Mouse (Mus musculus): ENCODE data around the gene Gm20388. TPM values are rescaled to one million over a fixed set of nuclear protein-coding genes. Genes with fewer than 3 reads are reported as not detected.

Gene Gm20388
- total and polyA plus RNA-seq, 3 experiments: 0.02 to 0.05 TPM; not detected in 1

DNA sequence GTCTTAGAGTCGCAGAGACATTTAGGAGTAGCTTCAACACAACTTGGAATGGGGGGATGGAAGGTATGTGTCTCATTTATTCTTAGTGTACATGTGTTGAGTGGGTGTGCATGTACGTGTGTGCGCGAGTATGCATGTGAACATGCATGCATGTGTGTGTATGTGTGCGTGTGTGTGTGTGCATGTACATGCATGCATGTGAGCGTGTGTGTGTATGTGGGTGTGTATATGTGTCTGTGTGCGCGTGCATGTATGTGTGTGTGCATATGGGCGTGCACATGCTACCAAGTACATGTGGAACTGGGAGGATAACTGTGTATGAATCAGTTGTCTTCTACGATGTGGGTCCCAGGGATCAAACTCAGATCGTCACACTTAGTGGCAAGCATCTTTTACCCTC, 2826.0 kb downstream of the Gm20388 start:
- no peak overlapping the region; the same call in 1 of the 2 replicates for H3K4me3 ChIP-seq (ENCODE audit: low read depth, low read length)
- peaks cover 96% of the 10 kb centered on the region for H3K27me3 ChIP-seq (ENCODE audit: insufficient read depth, low read length)
- DNase-seq (ENCODE audit: low spot score) (no peak), ATAC-seq (ENCODE audit: extremely low read depth, insufficient number of reproducible peaks, low FRiP score, poor library complexity, severe bottlenecking) (no peak)
- H3K9me3 ChIP-seq (replicated peaks): no peaks in the 10 kb centered on the region
- no peaks in the 10 kb centered on the region for H3K36me3 ChIP-seq (replicated peaks)
- TF ChIP-seq GATA1 (IDR thresholded peaks at IDR 0.05; ENCODE audit: borderline replicate concordance, low read length) (no peak), CTCF (IDR thresholded peaks at IDR 0.05; ENCODE audit: low read depth, low read length) (no peak), POLR2AphosphoS5 (IDR thresholded peaks at IDR 0.05; ENCODE audit: insufficient replicate concordance, low read depth, low read length) (no peak), TAL1 (conservative IDR thresholded peaks at IDR 0.05; ENCODE audit: low read depth, low read length) (no peak), GATA2 (IDR thresholded peaks at IDR 0.05; ENCODE audit: borderline replicate concordance, low read depth, low read length) (no peak)
- peaks cover 52% of the 10 kb centered on the region for H3K4me1 ChIP-seq (ENCODE audit: insufficient read depth, low read depth, low read length)

DNA sequence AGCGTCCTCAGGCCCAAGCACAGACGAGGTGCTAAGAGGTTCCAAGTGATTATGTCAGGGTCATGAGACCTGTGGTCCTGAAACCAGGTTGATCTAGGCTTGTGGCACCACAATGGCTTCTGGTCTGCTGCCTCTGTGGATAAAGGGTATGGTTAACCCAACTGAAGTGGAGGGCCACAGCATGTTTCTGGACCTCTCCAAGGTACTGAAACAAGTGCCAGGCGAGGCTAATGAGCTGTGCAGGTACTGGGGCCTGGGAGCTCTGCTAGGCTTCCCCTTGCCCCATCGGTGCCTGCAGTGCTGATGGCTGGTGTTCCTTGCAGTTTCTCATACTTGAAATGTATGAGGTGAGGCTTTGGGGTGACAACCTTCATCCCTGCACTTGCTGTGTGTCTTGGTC, 2826.4 kb downstream of the Gm20388 start:
- ATAC-seq (ENCODE audit: extremely low read depth, insufficient number of reproducible peaks, low FRiP score, poor library complexity, severe bottlenecking) (no peak), DNase-seq (ENCODE audit: low spot score) (peak; percentile 62)
- no peak overlapping the region for H3K4me3 ChIP-seq (ENCODE audit: low read depth, low read length)
- TF ChIP-seq CTCF (IDR thresholded peaks at IDR 0.05; ENCODE audit: low read depth, low read length) (no peak), GATA2 (IDR thresholded peaks at IDR 0.05; ENCODE audit: borderline replicate concordance, low read depth, low read length) (no peak), TAL1 (conservative IDR thresholded peaks at IDR 0.05; ENCODE audit: low read depth, low read length) (no peak), GATA1 (IDR thresholded peaks at IDR 0.05; ENCODE audit: borderline replicate concordance, low read length) (no peak), POLR2AphosphoS5 (IDR thresholded peaks at IDR 0.05; ENCODE audit: insufficient replicate concordance, low read depth, low read length) (no peak)
- H3K4me1 ChIP-seq (ENCODE audit: insufficient read depth, low read depth, low read length): peaks cover 52% of the 10 kb centered on the region
- no peaks in the 10 kb centered on the region for H3K36me3 ChIP-seq (replicated peaks)
- H3K27me3 ChIP-seq (ENCODE audit: insufficient read depth, low read length): peaks cover 96% of the 10 kb centered on the region
- no peaks in the 10 kb centered on the region for H3K9me3 ChIP-seq (replicated peaks)

DNA sequence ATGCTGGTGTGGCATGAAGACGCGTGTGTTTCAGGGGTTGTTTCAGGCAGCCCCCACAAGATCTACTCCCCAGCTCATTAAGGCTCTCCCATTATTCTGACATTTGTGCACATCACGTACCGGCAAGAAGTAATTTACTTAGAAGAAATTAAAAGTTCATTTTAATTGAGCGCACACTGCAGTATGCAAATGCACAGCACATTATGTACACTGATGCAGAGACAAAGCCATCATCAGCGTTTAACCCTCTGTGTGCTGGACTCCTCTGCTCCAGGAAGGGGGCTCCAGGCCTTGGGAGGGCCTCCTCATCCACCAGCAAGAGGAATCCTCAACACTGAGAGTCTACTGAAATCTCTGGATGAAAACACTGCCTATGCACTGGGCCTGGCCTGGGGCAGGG, 2827.2 kb downstream of the Gm20388 start:
- H3K9me3 ChIP-seq (replicated peaks): no peaks in the 10 kb centered on the region
- H3K4me1 ChIP-seq (ENCODE audit: insufficient read depth, low read depth, low read length): peaks cover 52% of the 10 kb centered on the region
- no peak overlapping the region for H3K4me3 ChIP-seq (ENCODE audit: low read depth, low read length)
- peaks cover 96% of the 10 kb centered on the region for H3K27me3 ChIP-seq (ENCODE audit: insufficient read depth, low read length)
- ATAC-seq (ENCODE audit: extremely low read depth, insufficient number of reproducible peaks, low FRiP score, poor library complexity, severe bottlenecking) (no peak), DNase-seq (ENCODE audit: low spot score) (no peak)
- no peaks in the 10 kb centered on the region for H3K36me3 ChIP-seq (replicated peaks)
- no peak for TF ChIP-seq GATA2 (IDR thresholded peaks at IDR 0.05; ENCODE audit: borderline replicate concordance, low read depth, low read length)
- TF ChIP-seq POLR2AphosphoS5 (IDR thresholded peaks at IDR 0.05; ENCODE audit: insufficient replicate concordance, low read depth, low read length): no peak

- H3K4me1 ChIP-seq (ENCODE audit: insufficient read depth, low read depth, low read length): peaks cover 52% of the 10 kb centered on the region
- TF ChIP-seq CTCF (IDR thresholded peaks at IDR 0.05; ENCODE audit: low read depth, low read length): no peak
- TF ChIP-seq GATA2 (IDR thresholded peaks at IDR 0.05; ENCODE audit: borderline replicate concordance, low read depth, low read length): no peak
- no peak for TF ChIP-seq GATA1 (IDR thresholded peaks at IDR 0.05; ENCODE audit: borderline replicate concordance, low read length)
- TF ChIP-seq TAL1 (conservative IDR thresholded peaks at IDR 0.05; ENCODE audit: low read depth, low read length): no peak
- TF ChIP-seq POLR2AphosphoS5 (IDR thresholded peaks at IDR 0.05; ENCODE audit: insufficient replicate concordance, low read depth, low read length): no peak
- DNase-seq (ENCODE audit: low spot score) (no peak), ATAC-seq (ENCODE audit: extremely low read depth, insufficient number of reproducible peaks, low FRiP score, poor library complexity, severe bottlenecking) (no peak)
- no peaks in the 10 kb centered on the region for H3K36me3 ChIP-seq (replicated peaks)
- peaks cover 96% of the 10 kb centered on the region for H3K27me3 ChIP-seq (ENCODE audit: insufficient read depth, low read length)
- H3K4me3 ChIP-seq (ENCODE audit: low read depth, low read length): no peak overlapping the region; the same call in 1 of the 2 replicates
- no peaks in the 10 kb centered on the region for H3K9me3 ChIP-seq (replicated peaks)
These were observed 2828.6 kb downstream of the Gm20388 start for GRCm38 (mm10) chr8:122739102-122739725.

DNA sequence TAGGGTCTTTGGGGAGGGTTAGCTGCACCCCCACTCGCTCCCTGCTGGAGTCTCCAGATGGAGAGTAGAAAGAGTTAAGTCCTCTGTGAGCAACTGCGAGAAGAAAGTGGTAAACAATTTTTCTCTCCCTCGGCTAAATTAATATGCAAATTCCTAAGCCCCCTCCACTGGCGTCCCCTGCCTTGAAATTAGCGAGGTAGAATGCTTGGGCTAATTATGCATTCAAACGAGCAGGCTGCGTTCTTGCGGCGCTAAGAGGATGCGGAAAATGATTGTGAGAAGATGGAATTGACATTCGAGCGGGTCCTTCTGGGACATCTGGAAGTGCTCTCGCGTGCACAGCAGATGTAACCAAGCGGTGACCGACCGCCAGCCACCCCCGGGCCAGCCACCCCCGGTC, 2831.8 kb downstream of the Gm20388 start:
- Histone ChIP-seq H3K4me3 (ENCODE audit: low read depth, low read length) (no peak overlapping the region), H3K27me3 (ENCODE audit: insufficient read depth, low read length) (peaks cover 98% of the 10 kb centered on the region), H3K4me1 (ENCODE audit: insufficient read depth, low read depth, low read length) (peaks cover 32% of the 10 kb centered on the region), H3K9me3 (replicated peaks) (no peaks in the 10 kb centered on the region), H3K36me3 (replicated peaks) (no peaks in the 10 kb centered on the region)
- DNase-seq (ENCODE audit: low spot score): no peak
- TF ChIP-seq GATA1 (IDR thresholded peaks at IDR 0.05; ENCODE audit: borderline replicate concordance, low read length) (no peak), POLR2AphosphoS5 (IDR thresholded peaks at IDR 0.05; ENCODE audit: insufficient replicate concordance, low read depth, low read length) (no peak), TAL1 (conservative IDR thresholded peaks at IDR 0.05; ENCODE audit: low read depth, low read length) (no peak), GATA2 (IDR thresholded peaks at IDR 0.05; ENCODE audit: borderline replicate concordance, low read depth, low read length) (no peak), CTCF (IDR thresholded peaks at IDR 0.05; ENCODE audit: low read depth, low read length) (no peak)
- no peak for ATAC-seq (ENCODE audit: extremely low read depth, insufficient number of reproducible peaks, low FRiP score, poor library complexity, severe bottlenecking)

DNA sequence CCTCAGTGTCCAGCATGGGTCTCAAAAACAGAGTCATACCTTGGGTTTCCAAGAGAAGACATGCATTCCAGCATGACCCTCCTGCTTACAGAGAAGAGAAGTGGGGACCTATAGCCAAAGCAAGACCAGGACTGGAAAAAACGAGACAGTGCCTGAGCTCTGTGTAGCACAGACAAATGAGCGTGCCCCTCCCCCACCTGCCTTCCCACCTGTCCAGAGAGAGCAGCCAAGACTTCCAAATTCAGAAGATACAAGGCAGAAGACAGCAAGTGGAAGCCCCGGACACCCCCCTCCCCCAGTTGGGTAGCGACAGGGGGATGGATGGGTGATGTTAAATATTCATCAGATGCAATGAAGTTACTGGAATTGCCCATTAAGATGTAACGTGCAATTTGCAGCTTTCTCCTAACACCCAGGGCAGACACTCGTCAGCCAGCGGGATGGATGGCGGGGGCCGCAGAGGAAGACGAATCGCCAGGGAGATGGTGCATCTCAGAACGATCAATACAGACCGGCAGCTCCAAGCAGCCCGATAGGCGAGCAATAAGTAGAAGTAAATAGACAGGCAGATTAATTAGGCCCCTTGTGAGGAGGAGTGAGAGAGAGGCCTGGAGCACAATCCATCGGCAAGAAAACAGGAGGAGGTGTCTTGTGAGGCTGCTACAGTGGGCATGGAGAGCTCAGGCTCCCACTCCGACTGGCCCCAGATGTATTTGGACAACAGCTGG, 2834.5 kb downstream of the Gm20388 start:
- peaks cover 98% of the 10 kb centered on the region for H3K27me3 ChIP-seq (ENCODE audit: insufficient read depth, low read length)
- no peak overlapping the region for H3K4me3 ChIP-seq (ENCODE audit: low read depth, low read length)
- ATAC-seq (ENCODE audit: extremely low read depth, insufficient number of reproducible peaks, low FRiP score, poor library complexity, severe bottlenecking): no peak
- H3K4me1 ChIP-seq (ENCODE audit: insufficient read depth, low read depth, low read length): peaks cover 18% of the 10 kb centered on the region
- no peaks in the 10 kb centered on the region for H3K9me3 ChIP-seq (replicated peaks)
- TF ChIP-seq CTCF (IDR thresholded peaks at IDR 0.05; ENCODE audit: low read depth, low read length) (no peak), GATA1 (IDR thresholded peaks at IDR 0.05; ENCODE audit: borderline replicate concordance, low read length) (no peak), TAL1 (conservative IDR thresholded peaks at IDR 0.05; ENCODE audit: low read depth, low read length) (no peak), POLR2AphosphoS5 (IDR thresholded peaks at IDR 0.05; ENCODE audit: insufficient replicate concordance, low read depth, low read length) (no peak), GATA2 (IDR thresholded peaks at IDR 0.05; ENCODE audit: borderline replicate concordance, low read depth, low read length) (no peak)
- no peak for DNase-seq (ENCODE audit: low spot score)
- H3K36me3 ChIP-seq (replicated peaks): no peaks in the 10 kb centered on the region

Measured in G1E (cell line).